Mouse (Mus musculus) adrenal gland, adult (tissue): Measurements from ENCODE around the gene Klk4.
A peak's percentile ranks its signal among the peaks of the same experiment; 100 is the strongest.

Source experiments
- DNase-seq, 2 experiments: peaks; one replicate each; pipeline ENCODE4 v3.0.0; 2022 to 2023; ENCODE audit warnings: low spot score in 1 of 2; ENCODE audit not compliant: inconsistent age in 2 of 2

The Klk4 gene

GRCm38 (mm10) chr7:43880912-43881311 lies at the start of gene Klk4:
TSS of gene Klk4 (plus strand) at chr7:43881160.
- no peak for DNase-seq

GRCm38 (mm10) chr7:43841701-43842100 lies 39.3 kb upstream of the Klk4 start, which contains the start of gene Klk5:
TSS of gene Klk5 (plus strand) at chr7:43841971.
- DNase-seq, result no peak

GRCm38 (mm10) chr7:43843801-43844200 lies 37.2 kb upstream of the Klk4 start:
- DNase-seq, result no peak

GRCm38 (mm10) chr7:43851616-43852015 lies 29.3 kb upstream of the Klk4 start:
- no peak for DNase-seq

- no peak for DNase-seq
These were observed 26.1 kb upstream of the Klk4 start for GRCm38 (mm10) chr7:43854642-43855380.

GRCm38 (mm10) chr7:43855709-43856108 lies 25.3 kb upstream of the Klk4 start:
- no peak for DNase-seq

GRCm38 (mm10) chr7:43856307-43856706 lies 24.7 kb upstream of the Klk4 start:
- DNase-seq, result no peak

GRCm38 (mm10) chr7:43857501-43857900 lies 23.5 kb upstream of the Klk4 start:
- DNase-seq, result no peak

GRCm38 (mm10) chr7:43860411-43860810 lies 20.5 kb upstream of the Klk4 start:
- no peak for DNase-seq

- DNase-seq, result peak; percentile 63 to 88
These were observed 7.7 kb upstream of the Klk4 start for GRCm38 (mm10) chr7:43873237-43873636.

- DNase-seq, result no peak
These were observed 7.3 kb upstream of the Klk4 start for GRCm38 (mm10) chr7:43873674-43874073.

GRCm38 (mm10) chr7:43874868-43875375 lies 6.0 kb upstream of the Klk4 start:
- DNase-seq, result no peak

- DNase-seq, result no peak
These were observed 4.5 kb upstream of the Klk4 start for GRCm38 (mm10) chr7:43876444-43876843.

- DNase-seq, result no peak
These were observed 2.7 kb upstream of the Klk4 start for GRCm38 (mm10) chr7:43878281-43878680.

GRCm38 (mm10) chr7:43882346-43882745 lies 1.4 kb downstream of the Klk4 start:
- DNase-seq, result no peak

- no peak for DNase-seq
These were observed 1.9 kb downstream of the Klk4 start for GRCm38 (mm10) chr7:43882811-43883210.

GRCm38 (mm10) chr7:43883547-43883946 lies 2.6 kb downstream of the Klk4 start:
- DNase-seq, result peak; percentile 31 to 77

GRCm38 (mm10) chr7:43891365-43891764 lies 10.4 kb downstream of the Klk4 start:
- no peak for DNase-seq

- DNase-seq, result no peak
These were observed 10.8 kb downstream of the Klk4 start for GRCm38 (mm10) chr7:43891788-43892187.

- peak; percentile 81 to 96 for DNase-seq
These were observed 13.9 kb downstream of the Klk4 start for GRCm38 (mm10) chr7:43894836-43895235.

- no peak for DNase-seq
These were observed 33.9 kb downstream of the Klk4 start for GRCm38 (mm10) chr7:43914821-43915220.

GRCm38 (mm10) chr7:43918426-43918825 lies 37.5 kb downstream of the Klk4 start:
- DNase-seq, result no peak

GRCm38 (mm10) chr7:43918871-43919270 lies 37.9 kb downstream of the Klk4 start:
- DNase-seq, result no peak
